Mouse (Mus musculus): ENCODE results near the gene Col25a1. TPM values are rescaled to one million over a fixed set of nuclear protein-coding genes. Genes with fewer than 3 reads are reported as not detected.

Gene Col25a1
- polyA plus RNA-seq, 1 experiment from 2014 or later = 6.9 TPM

- Histone ChIP-seq H3K9ac (replicated peaks) (no peak overlapping the region), H3K27me3 (replicated peaks) (0 out of 2 replicates have a peak, but pooled peaks cover 2% of the 10 kb centered on the region), H3K4me2 (no peak overlapping the region), H3K9me3 (replicated peaks) (no peaks in the 10 kb centered on the region), H3K36me3 (no peaks in the 10 kb centered on the region), H3K27ac (replicated peaks) (no peak overlapping the region), H3K4me1 (peaks cover 4% of the 10 kb centered on the region; the same call in 1 of the 2 replicates), H3K4me3 (replicated peaks) (no peak overlapping the region)
- no peak for ATAC-seq (ENCODE audit: low FRiP score)
- WGBS = 71% methylated on average over 6 of the region's 6 CpGs
These were observed 158.9 kb downstream of the Col25a1 start for GRCm38 (mm10) chr3:130290175-130290574.

DNA sequence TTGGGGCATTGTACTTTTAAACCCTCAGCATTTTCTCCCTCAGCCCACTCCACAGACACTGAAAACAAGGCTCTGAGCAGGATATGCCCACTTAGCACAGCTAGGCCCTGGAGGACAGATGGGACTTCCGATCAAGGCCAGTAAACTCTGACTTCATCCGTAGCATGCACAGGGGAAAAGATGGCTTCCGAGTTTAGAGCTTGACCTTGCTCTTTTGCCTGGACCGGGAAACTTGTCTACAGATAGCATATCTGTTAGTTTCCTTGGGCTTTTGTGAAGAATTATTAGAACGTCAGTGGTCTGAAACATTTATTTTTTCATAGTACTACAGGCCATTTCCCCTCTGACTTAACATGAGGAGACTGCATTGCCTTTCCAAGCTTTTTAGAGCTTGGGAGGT, 159.4 kb downstream of the Col25a1 start:
- H3K4me2 ChIP-seq = no peak overlapping the region
- no peaks in the 10 kb centered on the region for H3K36me3 ChIP-seq
- H3K4me3 ChIP-seq (replicated peaks) = no peak overlapping the region
- 97% methylated on average over 5 of the region's 5 CpGs for WGBS
- H3K4me1 ChIP-seq = peaks cover 4% of the 10 kb centered on the region; the same call in 1 of the 2 replicates
- H3K27ac ChIP-seq (replicated peaks) = no peak overlapping the region
- no peaks in the 10 kb centered on the region for H3K9me3 ChIP-seq (replicated peaks)
- no peak for ATAC-seq (ENCODE audit: low FRiP score)
- H3K9ac ChIP-seq (replicated peaks) = no peak overlapping the region
- H3K27me3 ChIP-seq (replicated peaks) = 0 out of 2 replicates have a peak, but pooled peaks cover 2% of the 10 kb centered on the region

GRCm38 (mm10) chr3:130291926-130292325, 160.6 kb downstream of the Col25a1 start:
- ATAC-seq (ENCODE audit: low FRiP score) = no peak
- no peak overlapping the region for H3K4me2 ChIP-seq

DNA sequence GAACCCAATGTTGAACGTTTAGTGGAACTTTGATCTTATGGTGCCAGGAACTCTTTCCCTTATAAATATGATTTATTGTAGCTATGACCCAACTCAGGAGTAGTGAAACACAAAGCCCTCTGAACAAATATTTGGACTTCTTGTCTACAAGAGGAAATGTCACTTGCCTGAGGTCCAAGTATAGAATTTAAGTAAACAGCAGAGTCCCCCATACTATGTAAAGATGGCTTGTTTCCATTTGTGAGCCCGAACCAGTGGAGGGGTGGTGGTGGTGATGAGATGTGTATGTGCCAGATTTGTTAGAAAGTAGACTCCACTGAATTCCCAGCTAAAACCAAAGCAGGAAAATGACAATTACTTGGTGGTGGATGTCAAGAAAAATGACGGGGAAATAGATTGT, 169.2 kb downstream of the Col25a1 start:
- no peak overlapping the region for H3K27ac ChIP-seq (replicated peaks)
- H3K36me3 ChIP-seq = no peaks in the 10 kb centered on the region
- no peak overlapping the region for H3K4me3 ChIP-seq (replicated peaks)
- no peaks in the 10 kb centered on the region for H3K4me1 ChIP-seq
- H3K4me2 ChIP-seq = no peak overlapping the region
- no peak for ATAC-seq (ENCODE audit: low FRiP score)
- H3K27me3 ChIP-seq (replicated peaks) = no peaks in the 10 kb centered on the region
- no peak overlapping the region for H3K9ac ChIP-seq (replicated peaks)
- 82% methylated on average over 3 of the region's 3 CpGs for WGBS
- no peaks in the 10 kb centered on the region for H3K9me3 ChIP-seq (replicated peaks)

More at GRCm38 (mm10) chr3:130291926-130292325, 160.6 kb downstream of the Col25a1 start:
- H3K27ac ChIP-seq (replicated peaks) = no peak overlapping the region
- H3K4me3 ChIP-seq (replicated peaks) = no peak overlapping the region
- 0 out of 2 replicates have a peak, but pooled peaks cover 2% of the 10 kb centered on the region for H3K27me3 ChIP-seq (replicated peaks)
- WGBS = 92% methylated on average over 5 of the region's 5 CpGs
- H3K4me1 ChIP-seq = peaks cover 4% of the 10 kb centered on the region; the same call in 1 of the 2 replicates
- no peaks in the 10 kb centered on the region for H3K9me3 ChIP-seq (replicated peaks)
- no peak overlapping the region for H3K9ac ChIP-seq (replicated peaks)
- no peaks in the 10 kb centered on the region for H3K36me3 ChIP-seq

DNA sequence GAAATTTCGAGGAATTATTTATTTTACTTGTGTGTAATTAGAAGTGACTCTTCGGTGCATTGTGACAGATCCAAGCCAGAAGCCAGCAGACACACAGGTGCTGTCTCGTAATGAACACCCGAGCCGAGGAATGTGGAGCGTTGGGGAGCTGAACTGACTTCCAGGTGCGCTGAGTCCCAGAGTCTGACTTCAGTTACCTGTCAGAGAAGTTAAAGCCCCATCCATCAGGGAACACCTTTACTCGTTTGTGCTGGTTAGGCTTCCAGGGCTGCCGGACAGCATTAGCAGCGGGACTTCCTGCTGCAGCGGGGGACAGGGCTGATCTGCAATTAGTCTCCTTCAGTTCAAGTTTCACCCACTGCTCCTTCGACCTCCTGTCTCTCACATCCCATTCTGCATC, 172.3 kb downstream of the Col25a1 start:
- ATAC-seq (ENCODE audit: low FRiP score) = no peak
- H3K9ac ChIP-seq (replicated peaks) = no peak overlapping the region
- H3K4me2 ChIP-seq = no peak overlapping the region
- H3K4me1 ChIP-seq = peaks cover 1% of the 10 kb centered on the region; the same call in 1 of the 2 replicates
- 70% methylated on average over 12 of the region's 12 CpGs for WGBS
- no peaks in the 10 kb centered on the region for H3K27me3 ChIP-seq (replicated peaks)
- H3K27ac ChIP-seq (replicated peaks) = no peak overlapping the region
- H3K36me3 ChIP-seq = no peaks in the 10 kb centered on the region
- H3K4me3 ChIP-seq (replicated peaks) = no peak overlapping the region
- H3K9me3 ChIP-seq (replicated peaks) = no peaks in the 10 kb centered on the region

- no peak overlapping the region for H3K4me3 ChIP-seq (replicated peaks)
- H3K4me1 ChIP-seq = peaks cover 5% of the 10 kb centered on the region; the same call in 1 of the 2 replicates
- no peaks in the 10 kb centered on the region for H3K9me3 ChIP-seq (replicated peaks)
- no peak for ATAC-seq (ENCODE audit: low FRiP score)
- H3K27me3 ChIP-seq (replicated peaks) = no peaks in the 10 kb centered on the region
- no peak overlapping the region for H3K9ac ChIP-seq (replicated peaks)
- no peak overlapping the region for H3K27ac ChIP-seq (replicated peaks)
- H3K36me3 ChIP-seq = no peaks in the 10 kb centered on the region
- WGBS = 71% methylated on average over 9 of the region's 9 CpGs
- no peak overlapping the region for H3K4me2 ChIP-seq
These were observed 173.5 kb downstream of the Col25a1 start for GRCm38 (mm10) chr3:130304827-130305226.

DNA sequence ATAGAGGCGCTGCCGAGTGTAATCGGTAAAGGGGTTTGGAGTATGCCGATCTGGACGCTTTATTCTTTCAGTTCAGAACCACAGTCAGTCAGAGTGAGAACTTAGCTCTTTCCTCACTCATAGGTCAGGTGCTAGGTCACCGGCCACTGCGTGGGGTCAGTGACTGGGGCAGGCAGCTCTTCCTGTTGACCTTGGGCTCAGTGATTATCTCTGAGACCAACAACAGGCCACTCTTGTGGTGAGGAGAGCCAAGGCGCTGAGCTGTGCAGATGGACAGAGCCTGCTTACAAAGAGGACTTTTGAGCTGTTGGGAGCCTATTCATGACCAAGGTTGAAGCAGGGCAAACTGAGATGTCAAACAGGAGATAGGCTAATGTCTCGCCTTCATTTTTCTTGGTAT, 174.4 kb downstream of the Col25a1 start:
- Histone ChIP-seq H3K9ac (replicated peaks) (no peak overlapping the region), H3K27me3 (replicated peaks) (no peaks in the 10 kb centered on the region), H3K4me2 (no peak overlapping the region), H3K36me3 (no peaks in the 10 kb centered on the region), H3K27ac (replicated peaks) (no peak overlapping the region), H3K4me3 (replicated peaks) (no peak overlapping the region), H3K9me3 (replicated peaks) (no peaks in the 10 kb centered on the region), H3K4me1 (peaks cover 9% of the 10 kb centered on the region)
- ATAC-seq (ENCODE audit: low FRiP score) = no peak
- WGBS = 88% methylated on average over 9 of the region's 9 CpGs

DNA sequence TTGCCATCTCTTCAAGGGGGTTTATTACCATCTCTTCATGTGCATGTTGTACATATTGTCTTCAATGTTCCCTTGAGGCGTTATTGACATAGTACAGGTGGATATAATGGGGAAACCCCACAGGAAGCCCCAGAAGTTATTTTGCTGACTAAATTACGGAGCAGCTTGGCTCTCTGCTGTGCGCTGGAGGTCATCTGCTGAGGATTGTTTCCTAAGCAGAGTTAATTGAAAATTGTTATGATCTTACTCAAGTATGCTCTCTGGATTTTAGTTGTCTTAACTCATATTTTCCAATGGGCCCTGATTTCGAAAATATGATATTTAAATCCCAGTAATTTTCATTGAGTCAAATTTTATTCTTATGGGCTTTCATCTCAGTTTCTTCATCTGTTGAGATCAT, 178.0 kb downstream of the Col25a1 start:
- no peaks in the 10 kb centered on the region for H3K9me3 ChIP-seq (replicated peaks)
- H3K27ac ChIP-seq (replicated peaks) = no peak overlapping the region
- H3K4me2 ChIP-seq = no peak overlapping the region
- no peak overlapping the region for H3K9ac ChIP-seq (replicated peaks)
- H3K4me1 ChIP-seq = peaks cover 10% of the 10 kb centered on the region
- H3K36me3 ChIP-seq = no peaks in the 10 kb centered on the region
- H3K27me3 ChIP-seq (replicated peaks) = no peaks in the 10 kb centered on the region
- ATAC-seq (ENCODE audit: low FRiP score) = peak; percentile 36; the same call in 1 of the 2 replicates
- WGBS = 49% methylated on average over 4 of the region's 4 CpGs
- H3K4me3 ChIP-seq (replicated peaks) = no peak overlapping the region

GRCm38 (mm10) chr3:130310694-130311305, 179.5 kb downstream of the Col25a1 start:
- Histone ChIP-seq H3K9ac (replicated peaks) (no peak overlapping the region), H3K27me3 (replicated peaks) (no peaks in the 10 kb centered on the region), H3K4me1 (peaks cover 10% of the 10 kb centered on the region), H3K9me3 (replicated peaks) (no peaks in the 10 kb centered on the region), H3K36me3 (no peaks in the 10 kb centered on the region), H3K4me3 (replicated peaks) (no peak overlapping the region), H3K27ac (replicated peaks) (no peak overlapping the region), H3K4me2 (no peak overlapping the region)
- ATAC-seq (ENCODE audit: low FRiP score) = no peak
- 29% methylated on average over 14 of the region's 14 CpGs for WGBS

DNA sequence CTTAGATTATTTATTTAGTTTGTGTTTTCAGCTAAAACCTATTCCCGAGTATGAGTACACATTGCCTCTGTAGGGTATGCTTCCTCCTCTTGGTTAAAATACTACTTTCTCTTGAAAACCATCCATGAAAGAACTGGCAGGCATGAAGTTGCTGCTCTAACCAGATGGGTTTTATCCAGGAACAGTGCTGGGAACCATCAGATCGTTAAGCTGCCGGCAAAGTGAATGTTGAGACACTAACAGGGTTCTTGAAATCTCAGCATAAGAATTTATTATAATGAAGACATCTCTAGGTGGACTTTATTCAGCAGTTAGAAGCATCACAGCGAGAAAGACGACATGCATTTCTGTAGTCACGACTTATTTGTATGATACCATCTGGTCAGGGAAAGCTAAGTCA, 181.9 kb downstream of the Col25a1 start:
- no peak overlapping the region for H3K4me3 ChIP-seq (replicated peaks)
- H3K36me3 ChIP-seq = no peaks in the 10 kb centered on the region
- no peak overlapping the region for H3K9ac ChIP-seq (replicated peaks)
- no peak for ATAC-seq (ENCODE audit: low FRiP score)
- no peaks in the 10 kb centered on the region for H3K9me3 ChIP-seq (replicated peaks)
- no peaks in the 10 kb centered on the region for H3K27me3 ChIP-seq (replicated peaks)
- 64% methylated on average over 6 of the region's 6 CpGs for WGBS
- H3K4me1 ChIP-seq = peaks cover 10% of the 10 kb centered on the region
- H3K27ac ChIP-seq (replicated peaks) = no peak overlapping the region
- H3K4me2 ChIP-seq = no peak overlapping the region

- no peaks in the 10 kb centered on the region for H3K9me3 ChIP-seq (replicated peaks)
- no peaks in the 10 kb centered on the region for H3K4me1 ChIP-seq
- ATAC-seq (ENCODE audit: low FRiP score) = no peak
- 48% methylated on average over 13 of the region's 13 CpGs for WGBS
- H3K9ac ChIP-seq (replicated peaks) = no peak overlapping the region
- H3K27ac ChIP-seq (replicated peaks) = no peak overlapping the region
- no peaks in the 10 kb centered on the region for H3K36me3 ChIP-seq
- H3K4me2 ChIP-seq = no peak overlapping the region
- no peaks in the 10 kb centered on the region for H3K27me3 ChIP-seq (replicated peaks)
- H3K4me3 ChIP-seq (replicated peaks) = no peak overlapping the region
These were observed 196.0 kb downstream of the Col25a1 start for GRCm38 (mm10) chr3:130327039-130328015.

DNA sequence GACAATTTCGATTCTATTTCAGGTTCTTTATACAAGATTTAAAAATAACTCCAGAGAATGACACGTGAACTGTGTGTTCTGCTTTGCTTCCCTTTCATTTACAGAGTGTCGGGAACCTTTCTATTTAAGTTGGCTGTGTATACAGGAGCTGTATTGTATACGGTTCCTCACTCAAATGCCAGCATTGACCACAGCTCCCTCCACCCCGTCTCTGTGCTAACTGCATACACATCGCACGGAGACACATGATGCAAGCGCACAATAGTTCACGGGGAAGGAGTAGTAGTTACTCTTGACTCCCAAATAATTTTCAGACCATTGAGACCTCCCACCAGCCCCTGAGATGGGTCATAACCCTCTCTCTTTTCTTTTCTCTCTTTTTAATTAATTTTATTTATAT, 197.6 kb downstream of the Col25a1 start:
- Histone ChIP-seq H3K4me1 (no peaks in the 10 kb centered on the region), H3K27ac (replicated peaks) (no peak overlapping the region), H3K27me3 (replicated peaks) (no peaks in the 10 kb centered on the region), H3K4me3 (replicated peaks) (no peak overlapping the region), H3K9me3 (replicated peaks) (no peaks in the 10 kb centered on the region), H3K9ac (replicated peaks) (no peak overlapping the region), H3K4me2 (no peak overlapping the region), H3K36me3 (no peaks in the 10 kb centered on the region)
- WGBS = 89% methylated on average over 9 of the region's 9 CpGs
- ATAC-seq (ENCODE audit: low FRiP score) = no peak

Data from neural tube, embryonic 15.5 days (tissue).